ENCODE assay signal across 16 mouse cellular contexts in the genomic region with DNA sequence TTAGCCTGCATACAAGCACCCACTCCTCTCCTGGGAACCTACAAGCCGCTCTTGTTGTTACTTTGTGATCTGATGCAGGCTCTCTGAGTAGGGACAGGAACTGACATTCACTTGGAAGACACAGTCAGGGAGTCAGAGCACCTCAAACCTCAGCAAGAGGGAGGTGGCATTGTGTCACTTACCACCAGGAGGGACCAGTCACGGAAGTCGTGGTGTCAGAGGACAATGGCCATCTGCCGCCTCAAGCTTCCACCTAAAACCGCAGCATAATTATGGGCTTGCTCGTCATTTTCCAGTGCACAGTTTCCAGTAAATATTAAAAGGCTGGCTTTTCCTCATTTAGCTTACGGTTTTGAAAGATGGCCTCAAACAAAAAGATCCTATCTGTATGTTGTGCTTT.
DNase-seq lines count a peak whose midpoint lies in the region; ATAC-seq and TF ChIP-seq lines count a peak whose summit lies in the region.
"Had no signal": no experiment of that assay in that cellular context is flagged by ENCODE, and none has a peak within 500 bp of the region (broad histone marks: within the 10 kb centered on the region; RNA-seq: fewer than 3 reads in every experiment).

No protein-coding gene starts in this region.

- H3K4me3 ChIP-seq in heart, postnatal 0 days (ENCODE audit: low read depth, low read length): no peak overlapping the region
- H3K4me3 ChIP-seq in lung, postnatal 0 days (ENCODE audit: low read depth, low read length): no peak overlapping the region
- H3K4me3 ChIP-seq in embryonic facial prominence, embryonic 13.5 days: no peak overlapping the region
- H3K4me3 ChIP-seq: limb, embryonic 15.5 days; neural tube, embryonic 12.5 days had no signal

- no peaks in the 10 kb centered on the region for H3K36me3 ChIP-seq in heart, postnatal 0 days (replicated peaks; ENCODE audit: control insufficient read depth, insufficient read depth, low read length)
- no peaks in the 10 kb centered on the region for H3K36me3 ChIP-seq in lung, postnatal 0 days (ENCODE audit: insufficient read depth, low read length)
- H3K36me3 ChIP-seq in embryonic facial prominence, embryonic 13.5 days: no peaks in the 10 kb centered on the region
- H3K36me3 ChIP-seq: limb, embryonic 15.5 days; neural tube, embryonic 12.5 days had no signal

- 52% methylated on average over 7 of the region's 7 CpGs for WGBS in heart, postnatal 0 days
- 38% methylated on average over 7 of the region's 7 CpGs for WGBS in lung, postnatal 0 days
- 33% methylated on average over 7 of the region's 7 CpGs for WGBS in embryonic facial prominence, embryonic 13.5 days

- no peaks in the 10 kb centered on the region for H3K27me3 ChIP-seq in heart, postnatal 0 days (ENCODE audit: control insufficient read depth, insufficient read depth, low read length)
- H3K27me3 ChIP-seq in lung, postnatal 0 days (replicated peaks; ENCODE audit: insufficient read depth, low read length): no peaks in the 10 kb centered on the region
- peaks cover 3% of the 10 kb centered on the region; the same call in 1 of the 2 replicates for H3K27me3 ChIP-seq in embryonic facial prominence, embryonic 13.5 days
- H3K27me3 ChIP-seq: limb, embryonic 15.5 days; neural tube, embryonic 12.5 days had no signal

- no peaks in the 10 kb centered on the region for H3K9me3 ChIP-seq in heart, postnatal 0 days (replicated peaks; ENCODE audit: control insufficient read depth, low read length)
- H3K9me3 ChIP-seq in lung, postnatal 0 days (ENCODE audit: low read length): no peaks in the 10 kb centered on the region
- no peaks in the 10 kb centered on the region for H3K9me3 ChIP-seq in embryonic facial prominence, embryonic 13.5 days
- H3K9me3 ChIP-seq: limb, embryonic 15.5 days; neural tube, embryonic 12.5 days had no signal

- H3K9ac ChIP-seq in heart, postnatal 0 days (replicated peaks; ENCODE audit: low read depth, low read length): no peak overlapping the region
- H3K9ac ChIP-seq in lung, postnatal 0 days (replicated peaks; ENCODE audit: low read depth): no peak overlapping the region
- H3K9ac ChIP-seq in embryonic facial prominence, embryonic 13.5 days: no peak overlapping the region
- H3K9ac ChIP-seq: limb, embryonic 15.5 days; neural tube, embryonic 12.5 days had no signal

- no peak for TF ChIP-seq CTCF in heart, postnatal 0 days (IDR thresholded peaks at IDR 0.05; ENCODE audit: low read depth)
- no peak for TF ChIP-seq CTCF in lung, postnatal 0 days (IDR thresholded peaks at IDR 0.05)

- peak; percentile 25; the same call in 1 of the 2 replicates for ATAC-seq in heart, postnatal 0 days (ENCODE audit: insufficient read depth, low read depth)
- no peak for ATAC-seq in lung, postnatal 0 days
- no peak for ATAC-seq in embryonic facial prominence, embryonic 13.5 days (ENCODE audit: insufficient number of reproducible peaks, insufficient read depth, low FRiP score, low TSS enrichment, low read depth)
- no peak for ATAC-seq in monocyte, adult 5-6 weeks (replicated peaks; ENCODE audit: insufficient number of reproducible peaks, low FRiP score, low TSS enrichment, poor library complexity, severe bottlenecking)
- ATAC-seq in CD4-positive, CD25-positive, alpha-beta regulatory T cell, adult 4 months: no peak
- ATAC-seq: forebrain, embryonic 16.5 days; inflammation-experienced regulatory T-cells, adult 6 months had no signal

- TF ChIP-seq EP300 in heart, postnatal 0 days (IDR thresholded peaks at IDR 0.05; ENCODE audit: low read depth): no peak
- no peak for TF ChIP-seq EP300 in lung, postnatal 0 days (IDR thresholded peaks at IDR 0.05)

- no peak overlapping the region for H3K4me2 ChIP-seq in heart, postnatal 0 days (ENCODE audit: low read depth, low read length)
- H3K4me2 ChIP-seq in lung, postnatal 0 days (replicated peaks; ENCODE audit: low read depth, low read length): no peak overlapping the region
- H3K4me2 ChIP-seq in embryonic facial prominence, embryonic 13.5 days: no peak overlapping the region
- H3K4me2 ChIP-seq: limb, embryonic 15.5 days; neural tube, embryonic 12.5 days had no signal

- peaks cover 12% of the 10 kb centered on the region; the same call in 1 of the 2 replicates for H3K4me1 ChIP-seq in heart, postnatal 0 days (ENCODE audit: control insufficient read depth, insufficient read depth)
- no peaks in the 10 kb centered on the region for H3K4me1 ChIP-seq in lung, postnatal 0 days (ENCODE audit: insufficient read depth, low read depth, low read length)
- peaks cover 25% of the 10 kb centered on the region for H3K4me1 ChIP-seq in embryonic facial prominence, embryonic 13.5 days

- peak overlapping the region; percentile 24 for H3K27ac ChIP-seq in heart, postnatal 0 days (ENCODE audit: low read depth)
- no peak overlapping the region for H3K27ac ChIP-seq in lung, postnatal 0 days (ENCODE audit: low read length)
- H3K27ac ChIP-seq in embryonic facial prominence, embryonic 13.5 days: 0 out of 2 replicates have a peak overlapping the region, but pooled peaks have one; percentile 33
- H3K27ac ChIP-seq: limb, embryonic 15.5 days; neural tube, embryonic 12.5 days had no signal

- no peak for DNase-seq in heart, postnatal 0 days (ENCODE audit: low spot score)
- DNase-seq in heart, adult 11 months: no peak
- DNase-seq in lung, postnatal 10 days: peak; percentile 33
- DNase-seq in lung, postnatal 0 days (ENCODE audit: low spot score): no peak
- DNase-seq in kidney, postnatal 25 days: peak; percentile 20 to 38
- DNase-seq: cerebellum, adult 11-12 months; gastrocnemius, postnatal 14 days; layer of hippocampus, postnatal 36 days; lung, postnatal 36 days had no signal

Comparison
In these comparisons a context has a peak if more than half of its experiments do, and no peak if none do; other contexts are left out.
1. DNase-seq: peak in lung, postnatal 10 days (single experiment) and kidney, postnatal 25 days (2 of 2); none in heart, postnatal 0 days (single experiment), heart, adult 11 months (single experiment) and lung, postnatal 0 days (single experiment).